Mouse (Mus musculus) megakaryocyte, embryonic 14.5 days (primary cell): ENCODE results near the gene BC107364.

Experiments used
- FLI1 ChIP-seq: IDR thresholded peaks from 2 replicates; pipeline ENCODE4 v1.6.1; 2012; ENCODE audit warnings: low read length, inconsistent platforms, mixed read lengths
- GATA1 ChIP-seq: IDR thresholded peaks from 3 replicates; pipeline ENCODE4 v1.6.1; 2012; ENCODE audit warnings: mixed read lengths, low read length, inconsistent platforms, borderline replicate concordance

GRCm38 (mm10) chr3:96477558-96477957 is 25.5 kb upstream of the BC107364 start:
- TF ChIP-seq GATA1 (no peak), FLI1 (no peak)
